Mouse (Mus musculus): ENCODE results near the gene Sema6c. TPM values are rescaled to one million over a fixed set of nuclear protein-coding genes. Genes with fewer than 3 reads are reported as not detected.
A peak's percentile ranks its signal among the peaks of the same experiment; 100 is the strongest.

Gene Sema6c
- polyA plus RNA-seq, 1 experiment from 2014 or later: 0.35 TPM

DNA sequence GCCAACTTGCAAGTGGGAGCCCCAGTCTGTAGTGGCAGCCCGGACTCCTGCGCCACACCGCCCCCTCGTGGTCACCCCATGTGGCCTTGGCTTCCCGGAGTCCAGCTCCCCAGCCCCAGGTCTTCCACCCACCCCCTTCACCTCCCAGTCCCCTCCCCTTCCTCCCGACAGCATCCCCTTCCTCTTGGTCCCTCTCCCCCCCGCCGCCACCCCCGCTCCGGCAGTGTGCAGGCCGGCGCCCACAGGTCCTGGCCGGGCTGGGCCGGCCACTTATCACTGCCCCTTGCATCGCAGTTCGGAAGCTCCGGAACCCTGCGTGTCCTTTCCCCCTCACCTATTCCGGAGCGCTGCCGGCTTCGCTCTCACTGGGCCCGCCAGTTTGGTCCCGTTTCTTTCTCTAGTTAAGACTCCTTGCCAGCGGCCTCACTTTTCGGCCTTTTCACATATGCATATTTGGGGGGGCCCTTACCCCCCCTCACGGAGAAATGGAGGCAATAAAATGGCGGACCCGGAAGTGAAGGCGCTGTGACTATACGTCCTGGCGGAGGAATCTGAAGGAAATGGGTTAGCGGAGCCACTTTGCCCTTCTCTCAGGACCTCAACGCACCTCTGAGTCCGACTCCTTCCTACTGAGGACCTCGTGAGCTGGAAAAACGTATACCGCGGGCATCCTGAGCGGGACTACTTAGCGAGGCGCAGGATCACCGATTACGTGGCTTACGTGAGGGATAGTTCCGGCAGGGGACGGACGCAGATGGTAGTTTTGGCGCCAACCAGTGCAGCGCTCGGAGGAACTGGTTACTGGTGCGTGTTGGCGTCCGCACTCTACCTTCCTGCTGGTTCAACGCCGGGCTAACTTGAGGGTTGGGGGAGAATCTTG lies 57.2 kb downstream of the Sema6c start, which contains the start of gene Gabpb2:
TSS of gene Gabpb2 (minus strand) at position 662 of the 880 bp plus-strand sequence.
- Histone ChIP-seq H3K9me3 (replicated peaks) (no peaks in the 10 kb centered on the region), H3K9ac (peak within 1 kb of the TSS; percentile 91), H3K27me3 (no peaks in the 10 kb centered on the region), H3K4me2 (peak within 1 kb of the TSS; percentile 86), H3K4me1 (replicated peaks) (peaks cover 44% of the 10 kb centered on the region), H3K36me3 (peaks cover 40% of the 10 kb centered on the region), H3K27ac (peak within 1 kb of the TSS; percentile 94), H3K4me3 (replicated peaks) (peak within 1 kb of the TSS; percentile 77)
- DNase-seq: peak; percentile 92
- peak; percentile 85 for ATAC-seq (ENCODE audit: low read depth)
- WGBS (ENCODE audit: insufficient replicate concordance): under 1% methylated on average over 56 of the region's 56 CpGs

DNA sequence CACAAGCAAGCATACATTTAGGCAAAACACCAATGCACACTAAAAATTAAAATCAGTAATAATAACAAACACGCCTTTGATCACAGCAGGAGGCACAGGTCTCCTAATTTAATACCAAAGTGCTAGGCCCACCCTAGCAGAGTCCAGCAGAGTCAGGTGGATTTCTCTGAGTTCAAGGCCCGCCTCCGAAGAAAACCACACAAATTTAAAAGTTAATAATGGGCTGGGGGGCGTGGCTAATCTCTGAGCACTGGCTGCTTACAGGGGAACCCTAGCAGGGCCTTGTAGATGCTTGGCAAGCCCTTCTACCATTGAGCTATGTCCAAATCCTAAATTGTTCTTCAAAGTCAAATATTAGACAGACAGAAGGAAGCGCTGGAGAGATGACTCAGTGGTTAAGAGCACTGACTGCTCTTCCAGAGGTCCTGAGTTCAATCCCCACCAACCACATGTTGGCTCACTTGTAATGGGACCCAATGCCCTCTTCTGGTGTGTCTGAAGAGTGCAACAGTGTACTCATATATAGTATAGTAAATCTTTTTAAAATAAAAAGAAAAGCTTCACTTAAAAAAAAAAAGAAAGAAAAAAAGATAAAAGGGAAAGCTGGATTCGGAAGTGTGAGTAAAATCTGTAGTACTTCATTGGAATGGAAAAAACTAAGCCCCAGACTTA lies 58.3 kb downstream of the Sema6c start:
- ATAC-seq (ENCODE audit: low read depth) (no peak), DNase-seq (peak; percentile 49)
- 42% methylated on average over 6 of the region's 6 CpGs for WGBS (ENCODE audit: insufficient replicate concordance)
- Histone ChIP-seq H3K4me3 (replicated peaks) (peak overlapping the region; percentile 77), H3K36me3 (peaks cover 42% of the 10 kb centered on the region), H3K27me3 (no peaks in the 10 kb centered on the region), H3K4me2 (peak overlapping the region; percentile 86), H3K4me1 (replicated peaks) (peaks cover 42% of the 10 kb centered on the region), H3K27ac (peak overlapping the region; percentile 94), H3K9me3 (replicated peaks) (no peaks in the 10 kb centered on the region), H3K9ac (peak overlapping the region; percentile 91)

DNA sequence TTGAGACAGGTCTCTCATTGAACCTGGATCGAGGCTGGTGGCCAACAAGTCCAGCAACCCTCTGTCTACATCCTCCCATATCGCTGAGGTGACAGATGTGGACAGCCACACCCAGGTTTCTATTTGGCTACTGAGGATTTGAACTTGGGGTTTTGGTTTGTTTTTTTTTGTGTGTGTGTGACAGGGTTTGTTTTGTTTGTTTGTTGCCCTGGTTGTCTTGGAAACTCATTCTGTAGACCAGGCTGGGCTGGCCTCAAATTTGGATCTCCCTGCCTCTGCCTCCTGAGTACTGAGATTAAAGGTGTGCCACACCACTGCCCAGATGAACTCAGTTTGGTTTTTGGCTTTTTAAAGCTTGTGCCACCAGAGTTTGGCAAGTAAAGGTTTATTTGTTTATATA lies 62.8 kb downstream of the Sema6c start:
- Histone ChIP-seq H3K36me3 (peaks cover 27% of the 10 kb centered on the region), H3K4me1 (replicated peaks) (peaks cover 33% of the 10 kb centered on the region), H3K4me2 (no peak overlapping the region), H3K4me3 (replicated peaks) (no peak overlapping the region), H3K27ac (no peak overlapping the region), H3K9me3 (replicated peaks) (no peaks in the 10 kb centered on the region), H3K9ac (no peak overlapping the region), H3K27me3 (no peaks in the 10 kb centered on the region)
- no peak for ATAC-seq (ENCODE audit: low read depth)
- no peak for DNase-seq
- 81% methylated on average over 2 of the region's 2 CpGs for WGBS (ENCODE audit: insufficient replicate concordance)

Small RNAs within 50 kb of the gene (microRNA-seq; reads per million reads assigned to microRNA genes)
- not detected for gene Mir8099-1

Other genes with a start within 250 kb of the Sema6c start
- 58.0 and 65.2 TPM in 2 replicates for gene Selenbp1, start 227.4 kb upstream of the Sema6c start, polyA plus RNA-seq (2015; fragmentation: Nextera tagmentation; extraction: Ambion mirVana)
- 0.96 and 1.8 TPM in 2 replicates for gene Rfx5, start 206.4 kb upstream of the Sema6c start, polyA plus RNA-seq (2015; fragmentation: Nextera tagmentation; extraction: Ambion mirVana)
- gene Pi4kb, start 185.7 kb upstream of the Sema6c start, polyA plus RNA-seq (2015; fragmentation: Nextera tagmentation; extraction: Ambion mirVana): 11.6 and 12.4 TPM in 2 replicates
- 5.8 and 8.2 TPM in 2 replicates for gene Zfp687, start 145.0 kb upstream of the Sema6c start, polyA plus RNA-seq (2015; fragmentation: Nextera tagmentation; extraction: Ambion mirVana)
- 202 and 204 TPM in 2 replicates for gene Psmd4, start 117.8 kb upstream of the Sema6c start, polyA plus RNA-seq (2015; fragmentation: Nextera tagmentation; extraction: Ambion mirVana)
- 9.6 and 10.3 TPM in 2 replicates for gene Pip5k1a, start 53.5 kb upstream of the Sema6c start, polyA plus RNA-seq (2015; fragmentation: Nextera tagmentation; extraction: Ambion mirVana)
- gene Vps72, start 49.4 kb upstream of the Sema6c start, polyA plus RNA-seq (2015; fragmentation: Nextera tagmentation; extraction: Ambion mirVana): 39.2 and 43.3 TPM in 2 replicates
- gene Tmod4, start 36.0 kb upstream of the Sema6c start, polyA plus RNA-seq (2015; fragmentation: Nextera tagmentation; extraction: Ambion mirVana): 0.17 and 0.67 TPM in 2 replicates
- gene Scnm1, start 26.4 kb upstream of the Sema6c start, polyA plus RNA-seq (2015; fragmentation: Nextera tagmentation; extraction: Ambion mirVana): 33.4 and 33.5 TPM in 2 replicates
- 7.3 and 7.5 TPM in 2 replicates for gene Lysmd1, start 26.4 kb upstream of the Sema6c start, polyA plus RNA-seq (2015; fragmentation: Nextera tagmentation; extraction: Ambion mirVana)
- 5.7 and 6.0 TPM in 2 replicates for gene Tnfaip8l2, start 18.1 kb upstream of the Sema6c start, polyA plus RNA-seq (2015; fragmentation: Nextera tagmentation; extraction: Ambion mirVana)
- gene Gabpb2, start 57.5 kb downstream of the Sema6c start, polyA plus RNA-seq (2015; fragmentation: Nextera tagmentation; extraction: Ambion mirVana): 6.9 and 7.7 TPM in 2 replicates
- 43.9 and 50.1 TPM in 2 replicates for gene Cdc42se1, start 68.3 kb downstream of the Sema6c start, polyA plus RNA-seq (2015; fragmentation: Nextera tagmentation; extraction: Ambion mirVana)
- gene Mllt11, start 71.7 kb downstream of the Sema6c start, polyA plus RNA-seq (2015; fragmentation: Nextera tagmentation; extraction: Ambion mirVana): 2.8 and 3.5 TPM in 2 replicates
- gene Gm128, start 81.1 kb downstream of the Sema6c start, polyA plus RNA-seq (2015; fragmentation: Nextera tagmentation; extraction: Ambion mirVana): 0.16 and 0.21 TPM in 2 replicates
- not detected in 2 replicates for gene Bnipl, start 90.7 kb downstream of the Sema6c start, polyA plus RNA-seq (2015; fragmentation: Nextera tagmentation; extraction: Ambion mirVana)
- gene Mindy1, start 120.9 kb downstream of the Sema6c start, polyA plus RNA-seq (2015; fragmentation: Nextera tagmentation; extraction: Ambion mirVana): 17.0 and 18.6 TPM in 2 replicates
- gene Prune1, start 121.6 kb downstream of the Sema6c start, polyA plus RNA-seq (2015; fragmentation: Nextera tagmentation; extraction: Ambion mirVana): 8.6 and 11.0 TPM in 2 replicates
- 3.0 and 3.1 TPM in 2 replicates for gene Anxa9, start 146.7 kb downstream of the Sema6c start, polyA plus RNA-seq (2015; fragmentation: Nextera tagmentation; extraction: Ambion mirVana)
- 113 and 125 TPM in 2 replicates for gene Cers2, start 154.3 kb downstream of the Sema6c start, polyA plus RNA-seq (2015; fragmentation: Nextera tagmentation; extraction: Ambion mirVana)
- gene Setdb1, start 196.7 kb downstream of the Sema6c start, polyA plus RNA-seq (2015; fragmentation: Nextera tagmentation; extraction: Ambion mirVana): 15.9 and 20.0 TPM in 2 replicates
- not detected in 2 replicates for gene 4930558C23Rik, start 242.4 kb downstream of the Sema6c start, polyA plus RNA-seq (2015; fragmentation: Nextera tagmentation; extraction: Ambion mirVana)